Mouse (Mus musculus) megakaryocyte-erythroid progenitor cell, adult 5 weeks (primary cell): ENCODE results near the gene Zranb1. TPM values are rescaled to one million over a fixed set of nuclear protein-coding genes. Genes with fewer than 3 reads are reported as not detected.

ENCODE experiments used
- polyA plus RNA-seq: library from polyadenylated mRNA; stranded (reverse); fragments of >175 nt; gene quantifications from 2 replicates; pipeline ENCODE4 v1.2.3, GENCODE M21; 2012

Zranb1 gene
- 4.1 and 4.3 TPM in 2 replicates for polyA plus RNA-seq

DNA sequence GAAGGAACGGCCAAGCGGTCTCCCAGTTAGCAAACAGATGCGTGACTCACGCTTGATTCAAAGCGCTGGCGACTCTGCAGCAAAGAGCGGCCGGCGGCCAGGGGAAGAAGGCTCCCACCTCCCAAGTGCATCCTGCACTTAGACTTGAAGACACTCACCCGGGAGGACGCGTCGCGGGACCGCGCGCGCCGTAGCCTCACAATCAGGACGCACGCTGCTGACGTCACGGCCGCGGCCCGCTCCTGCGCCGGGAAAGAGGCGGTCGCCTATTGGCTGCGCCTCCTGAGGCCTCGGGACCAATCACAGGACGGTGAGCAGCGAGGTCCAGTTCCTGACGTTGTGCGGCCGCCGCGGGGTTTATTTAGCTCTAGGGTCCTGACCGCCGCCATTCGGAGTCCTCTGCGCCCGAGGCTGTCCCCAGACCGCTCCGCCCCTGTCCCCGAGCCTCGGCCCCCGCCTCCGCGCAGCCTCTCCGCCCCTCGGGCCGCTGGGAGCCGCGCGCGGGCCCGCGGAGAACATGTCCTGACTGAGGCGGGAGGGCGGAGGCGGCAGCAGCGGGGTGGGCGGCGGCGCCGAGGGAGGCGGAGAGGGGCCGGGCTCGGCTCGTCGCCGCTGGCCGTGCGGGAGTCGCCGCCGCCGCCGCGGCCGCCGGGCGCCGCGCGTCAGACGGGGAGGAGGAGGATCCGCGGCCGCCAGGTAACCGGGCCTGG is at the start of gene Zranb1:
Gene Zranb1 (plus strand): TSS at position 293 of the 710 bp plus-strand sequence.

Other genes starting within 250 kb of the Zranb1 start
- 40.5 and 40.9 TPM in 2 replicates for gene Fam53b, start 117.3 kb upstream of the Zranb1 start, polyA plus RNA-seq
- gene Eef1akmt2, start 78.5 kb upstream of the Zranb1 start, polyA plus RNA-seq, result 13.8 and 16.4 TPM in 2 replicates
- 4.4 and 4.6 TPM in 2 replicates for gene Abraxas2, start 71.9 kb upstream of the Zranb1 start, polyA plus RNA-seq
- gene Fgfr2, start 192.2 kb downstream of the Zranb1 start, polyA plus RNA-seq, result not detected in 2 replicates
- 70.3 and 70.7 TPM in 2 replicates for gene Ctbp2, start 193.2 kb downstream of the Zranb1 start, polyA plus RNA-seq